Mouse (Mus musculus) embryonic facial prominence, embryonic 13.5 days (tissue): ENCODE results near the gene Slc39a8. TPM values are rescaled to one million over a fixed set of nuclear protein-coding genes. Genes with fewer than 3 reads are reported as not detected.

ENCODE experiments used
- ATAC-seq: fragments of 200-750 bp; cut with Nextera tagmentation; 2 replicates; pipeline ENCODE4 v1.8.0; 2017; ENCODE audit warnings: low read depth; ENCODE audit not compliant: insufficient number of reproducible peaks, insufficient read depth, low FRiP score, low TSS enrichment
- H3K27ac ChIP-seq: fragments of 300-500 bp; sonication (generic); 2 replicates; pipeline ENCODE4 v1.5.1; 2015; ENCODE audit warnings: moderate library complexity, mild to moderate bottlenecking, inconsistent platforms
- H3K27me3 ChIP-seq: fragments of 300-500 bp; sonication (generic); 2 replicates; pipeline ENCODE4 v1.6.1; 2015; ENCODE audit warnings: mild to moderate bottlenecking, inconsistent platforms
- H3K36me3 ChIP-seq: fragments of 300-500 bp; sonication (generic); 2 replicates; pipeline ENCODE4 v1.6.1; 2015; ENCODE audit warnings: mild to moderate bottlenecking, inconsistent platforms
- H3K4me1 ChIP-seq: fragments of 300-500 bp; sonication (generic); 2 replicates; pipeline ENCODE4 v1.6.1; 2015; ENCODE audit warnings: inconsistent platforms
- H3K4me2 ChIP-seq: fragments of 300-500 bp; sonication (generic); 2 replicates; pipeline ENCODE4 v1.6.1; 2015; ENCODE audit warnings: moderate library complexity, mild to moderate bottlenecking, inconsistent platforms
- H3K4me3 ChIP-seq: fragments of 300-500 bp; sonication (generic); 2 replicates; pipeline ENCODE4 v1.5.1; 2015; ENCODE audit warnings: mild to moderate bottlenecking, inconsistent platforms
- H3K9ac ChIP-seq: fragments of 300-500 bp; sonication (generic); 2 replicates; pipeline ENCODE4 v1.6.1; 2015; ENCODE audit warnings: mild to moderate bottlenecking, inconsistent platforms
- H3K9me3 ChIP-seq: fragments of 300-500 bp; sonication (generic); 2 replicates; pipeline ENCODE4 v1.6.1; 2016; ENCODE audit warnings: inconsistent platforms
- WGBS: fragments of 180-500 bp; shearing (Covaris S2); methylation state at CpG from one replicate; pipeline ENCODE4 v1.1.7; 2015; ENCODE audit warnings: mixed read lengths; 5-methylcytosine and 5-hydroxymethylcytosine counted together
- polyA plus RNA-seq: library from polyadenylated mRNA; unstranded; fragments of >200 nt; fragmentation: Nextera tagmentation; extraction: Ambion mirVana; gene quantifications from 2 replicates; pipeline ENCODE4 v1.2.1, GENCODE M21; 2015

The Slc39a8 gene
- 9.2 and 11.3 TPM in 2 replicates for polyA plus RNA-seq

- no peaks in the 10 kb centered on the region for H3K9me3 ChIP-seq
- H3K27ac ChIP-seq: peak within 1 kb of the TSS; percentile 71
- H3K27me3 ChIP-seq: no peaks in the 10 kb centered on the region
- H3K9ac ChIP-seq: peak within 1 kb of the TSS; percentile 80
- peak; percentile 86 for ATAC-seq
- peak within 1 kb of the TSS; percentile 72 for H3K4me3 ChIP-seq
- peak within 1 kb of the TSS; percentile 96 for H3K4me2 ChIP-seq
- 4% methylated on average over 22 of the region's 22 CpGs for WGBS
- H3K36me3 ChIP-seq: no peaks in the 10 kb centered on the region
- peaks cover 9% of the 10 kb centered on the region; the same call in 1 of the 2 replicates for H3K4me1 ChIP-seq
Observed at GRCm38 (mm10) chr3:135825016-135825753, at the start of gene Slc39a8. Gene Slc39a8 (plus strand): TSS chr3:135825279.

DNA sequence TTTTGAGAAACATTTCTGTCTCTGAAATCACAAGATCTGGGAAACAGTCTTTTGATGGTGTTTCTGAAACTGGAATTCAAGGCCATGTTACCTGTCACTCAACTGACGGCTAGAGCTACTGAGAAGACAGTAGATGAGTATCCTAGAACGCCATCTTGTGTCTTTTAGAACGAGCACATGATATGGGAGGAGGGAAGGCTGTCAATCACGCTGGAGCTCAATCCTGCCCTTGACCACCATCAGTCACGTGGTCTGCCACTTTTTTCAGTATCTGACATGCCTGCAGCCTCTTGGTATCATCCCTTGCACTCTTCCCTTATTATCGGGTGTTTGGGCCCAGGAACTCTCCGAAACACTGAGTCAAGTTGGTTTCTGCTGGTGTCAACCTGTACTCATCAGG lies 40.0 kb upstream of the Slc39a8 start:
- no peaks in the 10 kb centered on the region for H3K9me3 ChIP-seq
- H3K4me1 ChIP-seq: 0 out of 2 replicates have a peak, but pooled peaks cover 5% of the 10 kb centered on the region
- H3K27me3 ChIP-seq: no peaks in the 10 kb centered on the region
- H3K36me3 ChIP-seq: no peaks in the 10 kb centered on the region
- 82% methylated on average over 7 of the region's 7 CpGs for WGBS
- no peak overlapping the region for H3K4me3 ChIP-seq
- no peak for ATAC-seq
- no peak overlapping the region for H3K27ac ChIP-seq
- H3K9ac ChIP-seq: no peak overlapping the region
- no peak overlapping the region for H3K4me2 ChIP-seq

DNA sequence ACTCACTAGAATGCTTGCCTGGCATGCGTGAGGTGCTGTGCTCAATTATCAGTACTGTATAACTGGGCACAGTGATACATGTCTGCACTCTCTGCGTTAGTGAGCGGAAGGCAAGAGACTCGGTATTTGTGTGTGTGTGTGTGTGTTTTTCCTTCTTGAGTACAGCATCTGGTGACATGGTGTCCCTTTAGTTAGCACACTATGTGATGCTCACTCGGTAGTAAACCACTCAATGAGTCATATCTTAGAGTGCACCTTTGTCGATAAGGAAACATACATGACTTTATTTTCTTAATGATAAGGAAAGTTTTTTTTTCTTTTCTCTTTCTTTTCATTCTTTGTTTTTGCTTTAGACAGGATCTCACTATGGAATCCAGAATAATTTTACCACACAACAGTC lies 29.0 kb upstream of the Slc39a8 start:
- Histone ChIP-seq H3K4me2 (no peak overlapping the region), H3K4me1 (no peaks in the 10 kb centered on the region; the same call in 1 of the 2 replicates), H3K9ac (no peak overlapping the region), H3K27ac (no peak overlapping the region), H3K27me3 (no peaks in the 10 kb centered on the region), H3K36me3 (no peaks in the 10 kb centered on the region), H3K9me3 (no peaks in the 10 kb centered on the region), H3K4me3 (no peak overlapping the region)
- no peak for ATAC-seq
- 88% methylated on average over 6 of the region's 6 CpGs for WGBS

DNA sequence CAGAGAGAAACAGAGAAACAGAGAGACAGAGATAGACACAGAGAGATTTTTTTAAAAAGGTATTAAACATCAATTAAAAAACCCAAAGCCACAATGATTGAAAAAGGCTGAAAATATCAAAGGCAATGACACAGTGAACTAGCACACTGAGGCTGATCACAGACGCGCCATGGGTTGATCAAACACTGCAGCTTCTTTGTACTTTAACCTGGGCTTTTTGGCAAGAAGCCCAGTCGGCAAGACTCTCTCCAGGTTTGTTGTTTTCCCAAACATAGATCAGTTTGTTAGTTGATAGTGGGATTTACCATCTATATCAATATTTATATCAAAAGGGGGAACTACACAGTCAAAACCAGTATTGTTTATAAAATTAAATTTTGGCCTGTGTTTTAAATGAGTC lies 26.8 kb upstream of the Slc39a8 start:
- Histone ChIP-seq H3K9me3 (no peaks in the 10 kb centered on the region), H3K36me3 (no peaks in the 10 kb centered on the region), H3K27ac (no peak overlapping the region), H3K9ac (no peak overlapping the region), H3K27me3 (no peaks in the 10 kb centered on the region), H3K4me3 (no peak overlapping the region), H3K4me2 (no peak overlapping the region), H3K4me1 (no peaks in the 10 kb centered on the region; the same call in 1 of the 2 replicates)
- no peak for ATAC-seq
- 52% methylated on average over 3 of the region's 3 CpGs for WGBS

DNA sequence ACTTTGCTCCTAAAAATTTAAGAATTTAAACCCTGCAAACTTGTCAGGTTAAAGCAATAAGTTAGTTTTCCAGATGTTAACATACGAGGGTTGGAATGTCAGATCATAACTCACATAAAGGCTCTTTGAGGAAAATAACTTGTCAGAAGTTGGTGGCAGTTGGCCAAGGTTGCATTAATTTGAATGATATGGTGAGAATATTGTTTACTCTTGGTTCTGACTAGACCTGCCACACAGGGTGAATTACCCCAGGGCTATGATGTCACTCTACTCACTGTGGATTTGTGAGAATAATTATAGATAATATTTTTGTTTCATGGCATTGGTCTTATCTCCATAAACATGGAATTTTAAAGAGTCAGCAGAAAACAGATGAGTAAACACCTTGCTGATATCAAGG lies 26.4 kb upstream of the Slc39a8 start:
- WGBS: 24% methylated on average over 1 of the region's 1 CpGs
- no peak overlapping the region for H3K4me2 ChIP-seq
- ATAC-seq: no peak
- H3K4me3 ChIP-seq: no peak overlapping the region
- H3K9ac ChIP-seq: no peak overlapping the region
- H3K27ac ChIP-seq: no peak overlapping the region
- no peaks in the 10 kb centered on the region; the same call in 1 of the 2 replicates for H3K4me1 ChIP-seq
- H3K9me3 ChIP-seq: no peaks in the 10 kb centered on the region
- H3K27me3 ChIP-seq: no peaks in the 10 kb centered on the region
- no peaks in the 10 kb centered on the region for H3K36me3 ChIP-seq

- Histone ChIP-seq H3K4me1 (no peaks in the 10 kb centered on the region), H3K36me3 (no peaks in the 10 kb centered on the region), H3K27me3 (no peaks in the 10 kb centered on the region), H3K9me3 (no peaks in the 10 kb centered on the region), H3K4me3 (no peak overlapping the region), H3K9ac (no peak overlapping the region), H3K27ac (no peak overlapping the region), H3K4me2 (no peak overlapping the region)
- no peak for ATAC-seq
- 86% methylated on average over 14 of the region's 14 CpGs for WGBS
Observed at GRCm38 (mm10) chr3:135814665-135815064, 10.4 kb upstream of the Slc39a8 start.

- no peak overlapping the region for H3K27ac ChIP-seq
- ATAC-seq: no peak
- no peaks in the 10 kb centered on the region for H3K9me3 ChIP-seq
- H3K4me2 ChIP-seq: no peak overlapping the region
- no peak overlapping the region for H3K9ac ChIP-seq
- H3K36me3 ChIP-seq: no peaks in the 10 kb centered on the region
- no peaks in the 10 kb centered on the region for H3K4me1 ChIP-seq
- H3K4me3 ChIP-seq: no peak overlapping the region
- H3K27me3 ChIP-seq: no peaks in the 10 kb centered on the region
- WGBS: 89% methylated on average over 5 of the region's 5 CpGs
Observed at GRCm38 (mm10) chr3:135815973-135816727, 8.9 kb upstream of the Slc39a8 start.

DNA sequence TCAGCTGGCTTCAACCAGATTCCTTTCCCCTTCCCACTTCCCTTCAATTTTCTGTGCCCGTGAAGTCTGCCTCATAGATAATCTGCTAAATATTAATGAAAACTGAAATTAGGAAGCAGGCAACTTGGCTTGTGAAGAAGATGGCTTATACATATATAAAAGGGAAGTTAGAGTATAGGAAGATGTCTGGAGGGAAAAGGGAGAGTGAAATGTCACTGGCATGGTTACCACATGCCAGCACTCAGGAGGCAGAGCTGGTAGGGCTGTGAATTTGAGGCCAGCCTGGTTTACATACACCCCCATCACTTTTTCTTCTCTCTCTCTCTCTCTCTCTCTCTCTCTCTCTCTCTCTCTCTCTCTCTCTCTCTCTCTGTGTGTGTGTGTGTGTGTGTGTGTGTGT lies 8.0 kb upstream of the Slc39a8 start:
- H3K4me1 ChIP-seq: no peaks in the 10 kb centered on the region
- no peaks in the 10 kb centered on the region for H3K9me3 ChIP-seq
- H3K4me3 ChIP-seq: no peak overlapping the region
- no peaks in the 10 kb centered on the region for H3K36me3 ChIP-seq
- H3K27me3 ChIP-seq: no peaks in the 10 kb centered on the region
- 63% methylated on average over 1 of the region's 1 CpGs for WGBS
- no peak for ATAC-seq
- no peak overlapping the region for H3K4me2 ChIP-seq
- no peak overlapping the region for H3K27ac ChIP-seq
- H3K9ac ChIP-seq: no peak overlapping the region

DNA sequence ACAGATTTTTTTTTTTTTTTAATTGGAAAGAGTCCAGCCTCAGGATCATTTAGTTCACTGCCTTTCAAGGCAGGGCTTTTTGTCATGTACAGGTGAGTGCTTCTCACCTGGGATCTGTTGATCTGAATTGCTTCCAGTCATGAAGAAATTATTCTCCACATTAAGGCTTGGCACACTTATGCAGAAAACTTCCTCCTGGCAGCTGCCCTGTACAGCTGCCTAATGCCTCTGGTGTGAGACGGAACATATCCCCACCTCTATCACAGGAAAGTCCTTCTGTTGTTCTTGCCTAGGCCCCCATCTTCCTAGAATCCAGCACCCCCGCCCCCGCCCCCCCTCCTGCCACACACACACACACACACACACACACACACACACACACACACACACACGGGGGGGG lies 643 bp upstream of the Slc39a8 start:
- 13% methylated on average over 2 of the region's 4 CpGs for WGBS
- Histone ChIP-seq H3K27ac (no peak overlapping the region), H3K36me3 (no peaks in the 10 kb centered on the region), H3K4me1 (peaks cover 9% of the 10 kb centered on the region; the same call in 1 of the 2 replicates), H3K27me3 (no peaks in the 10 kb centered on the region), H3K9me3 (no peaks in the 10 kb centered on the region), H3K4me3 (no peak overlapping the region), H3K4me2 (peak overlapping the region; percentile 96; the same call in 1 of the 2 replicates), H3K9ac (no peak overlapping the region)
- ATAC-seq: no peak

DNA sequence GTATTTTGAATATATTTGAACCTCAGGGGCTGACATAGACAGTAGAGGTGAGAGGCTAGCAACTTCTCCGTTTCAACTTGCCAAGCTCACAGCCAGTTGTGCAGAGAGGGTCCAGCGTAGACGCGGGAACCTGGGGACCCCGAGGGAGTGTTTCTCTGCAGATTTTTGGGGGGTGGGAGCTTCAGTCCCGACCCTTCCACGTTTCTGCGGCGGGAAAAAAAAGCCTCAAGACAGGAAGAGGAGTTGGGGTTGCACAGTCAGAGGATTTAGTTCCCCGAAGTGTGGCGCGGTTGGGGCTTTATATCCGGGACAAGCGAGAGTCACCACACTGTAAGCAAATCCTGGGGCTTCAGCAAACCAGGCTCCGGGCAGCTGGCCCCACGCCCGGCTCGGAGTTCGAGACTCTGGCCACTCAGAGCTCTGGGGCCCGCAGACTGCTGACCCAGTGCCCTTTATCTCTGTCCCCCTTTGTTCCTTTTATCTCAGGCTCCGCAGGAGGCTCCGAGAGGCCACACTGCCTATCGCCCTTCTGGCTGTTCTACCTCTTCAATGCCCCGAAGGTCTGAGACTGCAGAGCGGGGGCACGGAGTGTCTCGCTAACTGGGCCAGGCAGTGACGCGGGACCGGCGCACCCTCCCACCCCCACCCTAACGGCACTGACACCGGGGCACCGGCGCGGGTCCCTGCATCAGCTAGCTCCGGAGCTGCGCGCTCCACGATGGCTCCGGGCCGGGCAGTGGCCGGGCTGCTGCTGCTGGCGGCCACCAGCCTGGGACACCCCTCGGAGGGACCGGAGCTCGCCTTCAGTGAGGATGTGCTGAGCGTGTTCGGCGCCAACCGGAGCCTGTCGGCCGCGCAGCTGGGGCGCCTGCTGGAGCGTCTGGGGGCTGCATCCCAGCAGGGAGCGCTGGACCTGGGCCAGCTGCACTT lies 940 bp downstream of the Slc39a8 start:
- under 1% methylated on average over 57 of the region's 57 CpGs for WGBS

GRCm38 (mm10) chr3:135826684-135827249 lies 1.7 kb downstream of the Slc39a8 start:
- Histone ChIP-seq H3K4me1 (peaks cover 9% of the 10 kb centered on the region; the same call in 1 of the 2 replicates), H3K4me3 (peak overlapping the region; percentile 72), H3K27me3 (no peaks in the 10 kb centered on the region), H3K9ac (peak overlapping the region; percentile 80), H3K9me3 (no peaks in the 10 kb centered on the region), H3K36me3 (no peaks in the 10 kb centered on the region), H3K4me2 (peak overlapping the region; percentile 96), H3K27ac (peak overlapping the region; percentile 71; the same call in 1 of the 2 replicates)
- WGBS: 18% methylated on average over 12 of the region's 12 CpGs
- ATAC-seq: no peak

More for the DNA sequence above, 940 bp downstream of the Slc39a8 start:
- no peaks in the 10 kb centered on the region for H3K27me3 ChIP-seq
- H3K27ac ChIP-seq: peak overlapping the region; percentile 71
- H3K4me2 ChIP-seq: peak overlapping the region; percentile 96
- peak overlapping the region; percentile 72 for H3K4me3 ChIP-seq
- peak; percentile 75 for ATAC-seq
- H3K36me3 ChIP-seq: no peaks in the 10 kb centered on the region
- no peaks in the 10 kb centered on the region for H3K9me3 ChIP-seq
- H3K4me1 ChIP-seq: peaks cover 9% of the 10 kb centered on the region; the same call in 1 of the 2 replicates
- H3K9ac ChIP-seq: peak overlapping the region; percentile 80
